Mouse (Mus musculus): ENCODE data around the gene Pus3. TPM values are rescaled to one million over a fixed set of nuclear protein-coding genes. Genes with fewer than 3 reads are reported as not detected.

The Pus3 gene
- polyA plus RNA-seq, 1 experiment from 2014 or later: 7.9 TPM

GRCm38 (mm10) chr9:35529796-35530195 lies 28.6 kb upstream of the Pus3 start:
- no peak for DNase-seq (ENCODE audit: low spot score)
- WGBS: 12% methylated on average over 1 of the region's 1 CpGs
- no peak for ATAC-seq (ENCODE audit: low FRiP score, low TSS enrichment)

GRCm38 (mm10) chr9:35533266-35533665 lies 25.1 kb upstream of the Pus3 start:
- Histone ChIP-seq H3K27me3 (ENCODE audit: control insufficient read depth, insufficient read depth, low read length) (no peaks in the 10 kb centered on the region), H3K4me3 (ENCODE audit: low read depth, low read length) (no peak overlapping the region), H3K4me1 (replicated peaks; ENCODE audit: control insufficient read depth, insufficient read depth) (no peaks in the 10 kb centered on the region), H3K9me3 (ENCODE audit: control insufficient read depth, low read length) (no peaks in the 10 kb centered on the region), H3K36me3 (ENCODE audit: control insufficient read depth, insufficient read depth, low read length) (no peaks in the 10 kb centered on the region), H3K27ac (replicated peaks) (no peak overlapping the region), H3K9ac (ENCODE audit: low read length) (no peak overlapping the region), H3K4me2 (replicated peaks; ENCODE audit: low read depth) (no peak overlapping the region)
- 51% methylated on average over 9 of the region's 9 CpGs for WGBS
- ATAC-seq (ENCODE audit: low FRiP score, low TSS enrichment) (no peak), DNase-seq (ENCODE audit: low spot score) (no peak)
- TF ChIP-seq EP300 (optimal IDR thresholded peaks at IDR 0.05) (no peak), CTCF (IDR thresholded peaks at IDR 0.05; ENCODE audit: low read depth) (no peak)

More at GRCm38 (mm10) chr9:35529796-35530195, 28.6 kb upstream of the Pus3 start:
- Histone ChIP-seq H3K36me3 (ENCODE audit: control insufficient read depth, insufficient read depth, low read length) (no peaks in the 10 kb centered on the region), H3K9me3 (ENCODE audit: control insufficient read depth, low read length) (no peaks in the 10 kb centered on the region), H3K27ac (replicated peaks) (no peak overlapping the region), H3K4me1 (replicated peaks; ENCODE audit: control insufficient read depth, insufficient read depth) (no peaks in the 10 kb centered on the region), H3K9ac (ENCODE audit: low read length) (no peak overlapping the region), H3K27me3 (ENCODE audit: control insufficient read depth, insufficient read depth, low read length) (no peaks in the 10 kb centered on the region), H3K4me2 (replicated peaks; ENCODE audit: low read depth) (no peak overlapping the region), H3K4me3 (ENCODE audit: low read depth, low read length) (no peak overlapping the region)
- TF ChIP-seq CTCF (IDR thresholded peaks at IDR 0.05; ENCODE audit: low read depth): no peak

GRCm38 (mm10) chr9:35535110-35535509 lies 23.3 kb upstream of the Pus3 start:
- peak; percentile 94 for TF ChIP-seq CTCF (IDR thresholded peaks at IDR 0.05; ENCODE audit: low read depth)
- no peak for TF ChIP-seq EP300 (optimal IDR thresholded peaks at IDR 0.05)
- Histone ChIP-seq H3K9me3 (ENCODE audit: control insufficient read depth, low read length) (no peaks in the 10 kb centered on the region), H3K4me2 (replicated peaks; ENCODE audit: low read depth) (no peak overlapping the region), H3K4me1 (replicated peaks; ENCODE audit: control insufficient read depth, insufficient read depth) (no peaks in the 10 kb centered on the region), H3K4me3 (ENCODE audit: low read depth, low read length) (no peak overlapping the region), H3K27ac (replicated peaks) (no peak overlapping the region), H3K27me3 (ENCODE audit: control insufficient read depth, insufficient read depth, low read length) (no peaks in the 10 kb centered on the region), H3K9ac (ENCODE audit: low read length) (no peak overlapping the region), H3K36me3 (ENCODE audit: control insufficient read depth, insufficient read depth, low read length) (no peaks in the 10 kb centered on the region)
- WGBS: 7% methylated on average over 2 of the region's 2 CpGs
- peak; percentile 59 for DNase-seq (ENCODE audit: low spot score)
- peak; percentile 81 for ATAC-seq (ENCODE audit: low FRiP score, low TSS enrichment)

GRCm38 (mm10) chr9:35535876-35536275 lies 22.5 kb upstream of the Pus3 start:
- Histone ChIP-seq H3K9me3 (ENCODE audit: control insufficient read depth, low read length) (no peaks in the 10 kb centered on the region), H3K4me3 (ENCODE audit: low read depth, low read length) (no peak overlapping the region), H3K4me2 (replicated peaks; ENCODE audit: low read depth) (no peak overlapping the region), H3K4me1 (replicated peaks; ENCODE audit: control insufficient read depth, insufficient read depth) (no peaks in the 10 kb centered on the region), H3K27me3 (ENCODE audit: control insufficient read depth, insufficient read depth, low read length) (no peaks in the 10 kb centered on the region), H3K36me3 (ENCODE audit: control insufficient read depth, insufficient read depth, low read length) (no peaks in the 10 kb centered on the region), H3K27ac (replicated peaks) (no peak overlapping the region), H3K9ac (ENCODE audit: low read length) (no peak overlapping the region)
- no peak for DNase-seq (ENCODE audit: low spot score)
- 60% methylated on average over 4 of the region's 4 CpGs for WGBS
- TF ChIP-seq CTCF (IDR thresholded peaks at IDR 0.05; ENCODE audit: low read depth): no peak
- TF ChIP-seq EP300 (optimal IDR thresholded peaks at IDR 0.05): no peak
- no peak for ATAC-seq (ENCODE audit: low FRiP score, low TSS enrichment)

- DNase-seq (ENCODE audit: low spot score) (no peak), ATAC-seq (ENCODE audit: low FRiP score, low TSS enrichment) (no peak)
- H3K27me3 ChIP-seq (ENCODE audit: control insufficient read depth, insufficient read depth, low read length): no peaks in the 10 kb centered on the region
- H3K9ac ChIP-seq (ENCODE audit: low read length): no peak overlapping the region
- H3K4me2 ChIP-seq (replicated peaks; ENCODE audit: low read depth): no peak overlapping the region
- no peaks in the 10 kb centered on the region for H3K36me3 ChIP-seq (ENCODE audit: control insufficient read depth, insufficient read depth, low read length)
- no peak overlapping the region for H3K4me3 ChIP-seq (ENCODE audit: low read depth, low read length)
- no peak for TF ChIP-seq CTCF (IDR thresholded peaks at IDR 0.05; ENCODE audit: low read depth)
- no peak for TF ChIP-seq EP300 (optimal IDR thresholded peaks at IDR 0.05)
- H3K9me3 ChIP-seq (ENCODE audit: control insufficient read depth, low read length): no peaks in the 10 kb centered on the region
- no peak overlapping the region for H3K27ac ChIP-seq (replicated peaks)
- WGBS: 51% methylated on average over 13 of the region's 13 CpGs
- H3K4me1 ChIP-seq (replicated peaks; ENCODE audit: control insufficient read depth, insufficient read depth): no peaks in the 10 kb centered on the region
These were observed 19.2 kb upstream of the Pus3 start for GRCm38 (mm10) chr9:35539001-35539750.

GRCm38 (mm10) chr9:35541024-35541423 lies 17.4 kb upstream of the Pus3 start:
- no peaks in the 10 kb centered on the region for H3K36me3 ChIP-seq (ENCODE audit: control insufficient read depth, insufficient read depth, low read length)
- no peak overlapping the region for H3K9ac ChIP-seq (ENCODE audit: low read length)
- TF ChIP-seq CTCF (IDR thresholded peaks at IDR 0.05; ENCODE audit: low read depth): no peak
- TF ChIP-seq EP300 (optimal IDR thresholded peaks at IDR 0.05): no peak
- H3K4me2 ChIP-seq (replicated peaks; ENCODE audit: low read depth): no peak overlapping the region
- H3K27me3 ChIP-seq (ENCODE audit: control insufficient read depth, insufficient read depth, low read length): no peaks in the 10 kb centered on the region
- WGBS: 77% methylated on average over 5 of the region's 5 CpGs
- no peaks in the 10 kb centered on the region for H3K4me1 ChIP-seq (replicated peaks; ENCODE audit: control insufficient read depth, insufficient read depth)
- DNase-seq (ENCODE audit: low spot score) (no peak), ATAC-seq (ENCODE audit: low FRiP score, low TSS enrichment) (no peak)
- H3K9me3 ChIP-seq (ENCODE audit: control insufficient read depth, low read length): no peaks in the 10 kb centered on the region
- H3K27ac ChIP-seq (replicated peaks): no peak overlapping the region
- no peak overlapping the region for H3K4me3 ChIP-seq (ENCODE audit: low read depth, low read length)
